Mouse (Mus musculus) liver, adult 2 months (tissue): ENCODE measurements around the gene Cdc42ep2. TPM values are rescaled to one million over a fixed set of nuclear protein-coding genes. Genes with fewer than 3 reads are reported as not detected.

Experiments
- DNase-seq: peaks from one replicate; pipeline ENCODE4 v3.0.0-alpha.2; 2011; ENCODE audit warnings: low read depth, low spot score; ENCODE audit errors: extremely low read depth
- H3K27ac ChIP-seq: fragments of 200-500 bp; replicated peaks from 2 replicates; pipeline ENCODE4 v1.5.1; 2012; ENCODE audit warnings: low read depth, mild to moderate bottlenecking, control low read depth, inconsistent platforms, low read length; ENCODE audit not compliant: insufficient read depth
- H3K27me3 ChIP-seq: fragments of 200-500 bp; 2 replicates; pipeline ENCODE4 v1.6.1; 2012; ENCODE audit warnings: mild to moderate bottlenecking, moderate library complexity, low read length, inconsistent platforms; ENCODE audit not compliant: control insufficient read depth, insufficient read depth
- H3K36me3 ChIP-seq: fragments of 200-500 bp; 2 replicates; pipeline ENCODE4 v1.6.1; 2012; ENCODE audit warnings: low read length, inconsistent platforms; ENCODE audit not compliant: control insufficient read depth, insufficient read depth
- H3K4me1 ChIP-seq: fragments of 200-500 bp; 2 replicates; pipeline ENCODE4 v1.6.1; 2011; ENCODE audit warnings: low read length; ENCODE audit not compliant: control insufficient read depth, insufficient read depth
- H3K4me3 ChIP-seq: fragments of 200-500 bp; 2 replicates; pipeline ENCODE4 v1.5.1; 2011; ENCODE audit warnings: low read depth, mild to moderate bottlenecking, control low read depth, low read length, moderate library complexity; ENCODE audit not compliant: insufficient read depth
- H3K79me2 ChIP-seq: fragments of 200-500 bp; 2 replicates; pipeline ENCODE4 v1.6.1; 2012; ENCODE audit warnings: inconsistent platforms, mild to moderate bottlenecking, low read length, moderate library complexity; ENCODE audit not compliant: control insufficient read depth, insufficient read depth
- H3K9ac ChIP-seq: fragments of 200-500 bp; 2 replicates; pipeline ENCODE4 v1.6.1; 2012; ENCODE audit warnings: low read depth, mild to moderate bottlenecking, control low read depth, inconsistent platforms, low read length
- CTCF ChIP-seq: fragments of 200-500 bp; IDR thresholded peaks from 2 replicates; pipeline ENCODE4 v1.5.1; 2011; ENCODE audit warnings: low read depth, low read length, control low read depth
- POLR2A ChIP-seq: fragments of 200-500 bp; IDR thresholded peaks from 2 replicates; pipeline ENCODE4 v1.6.1; 2011; ENCODE audit warnings: low read length, control low read depth; ENCODE audit not compliant: insufficient read depth; ENCODE audit errors: extremely low read depth
- WGBS: fragments of 180-500 bp; shearing (Covaris S2); methylation state at CpG from one replicate; pipeline ENCODE4 v1.1.7; 2018; 5-methylcytosine and 5-hydroxymethylcytosine counted together
- polyA plus RNA-seq: library from polyadenylated mRNA; depleted of rRNA; stranded (reverse); fragments of >200 nt; gene quantifications from 2 replicates; pipeline ENCODE4 v1.2.3, GENCODE M21; 2012
- total RNA-seq: library from RNA; depleted of rRNA; stranded (reverse); fragments of >200 nt; gene quantifications from 2 replicates; pipeline ENCODE4 v1.2.3, GENCODE M21; 2014

Cdc42ep2 gene
- total and polyA plus RNA-seq, 2 experiments = 1.7 to 2.4 TPM

GRCm38 (mm10) chr19:5921715-5922114 is 2.9 kb downstream of the Cdc42ep2 start:
- TF ChIP-seq CTCF (no peak), POLR2A (no peak)
- no peak overlapping the region; the same call in 1 of the 2 replicates for H3K4me3 ChIP-seq
- H3K36me3 ChIP-seq = peaks cover 4% of the 10 kb centered on the region
- no peaks in the 10 kb centered on the region; the same call in 1 of the 2 replicates for H3K4me1 ChIP-seq
- no peak overlapping the region; the same call in 1 of the 2 replicates for H3K9ac ChIP-seq
- no peaks in the 10 kb centered on the region for H3K27me3 ChIP-seq
- H3K79me2 ChIP-seq = peaks cover 3% of the 10 kb centered on the region; the same call in 1 of the 2 replicates
- WGBS = 38% methylated on average over 9 of the region's 9 CpGs
- DNase-seq = no peak
- peak overlapping the region; percentile 20; the same call in 1 of the 2 replicates for H3K27ac ChIP-seq

DNA sequence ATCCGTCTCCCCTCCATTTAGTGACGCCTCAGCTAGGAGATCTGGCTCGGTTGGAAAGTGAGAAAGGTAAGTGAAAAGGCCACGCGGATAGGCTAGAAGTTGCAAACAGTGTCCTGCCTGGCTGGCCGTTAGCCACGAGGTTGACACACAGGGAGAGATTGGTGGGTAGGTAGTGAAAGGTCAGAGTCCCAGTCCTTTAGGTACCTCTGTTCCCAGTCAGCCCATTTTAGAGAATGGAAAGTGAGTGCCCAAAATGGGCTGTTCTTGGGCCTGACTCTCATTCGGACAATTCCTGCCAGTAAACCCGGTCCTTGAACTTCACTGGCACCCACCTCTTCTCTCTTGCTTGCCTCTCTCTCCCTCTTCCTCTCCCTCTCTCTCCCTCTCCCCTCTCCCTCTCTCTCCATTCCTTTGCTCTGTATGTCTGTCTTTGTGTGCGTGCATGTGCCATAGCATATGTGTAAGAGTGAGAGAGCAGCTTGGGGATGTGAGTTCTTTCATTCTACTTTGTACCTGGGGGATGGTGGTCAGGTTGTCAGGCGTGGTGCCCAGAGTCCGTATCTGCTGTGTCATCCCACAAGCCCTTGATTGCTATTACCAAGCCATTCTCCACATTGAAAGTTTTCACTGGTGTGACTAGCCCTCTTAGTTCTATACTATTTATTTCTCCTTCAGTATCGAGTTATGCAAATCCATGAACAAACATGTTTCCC is 11.5 kb downstream of the Cdc42ep2 start, which contains the start of gene Dpf2:
Dpf2 (minus strand) TSS at position 4 of the 713 bp plus-strand sequence.
- peaks cover 10% of the 10 kb centered on the region for H3K36me3 ChIP-seq
- peak; percentile 71 for DNase-seq
- WGBS = 6% methylated on average over 13 of the region's 13 CpGs

GRCm38 (mm10) chr19:5912103-5913006 is 12.3 kb downstream of the Cdc42ep2 start:
- Histone ChIP-seq H3K79me2 (peaks cover 23% of the 10 kb centered on the region), H3K4me1 (peaks cover 17% of the 10 kb centered on the region), H3K27ac (peak overlapping the region; percentile 84), H3K4me3 (peak overlapping the region; percentile 93), H3K36me3 (peaks cover 9% of the 10 kb centered on the region), H3K27me3 (no peaks in the 10 kb centered on the region), H3K9ac (peak overlapping the region; percentile 96)
- under 1% methylated on average over 52 of the region's 59 CpGs for WGBS
- no peak for TF ChIP-seq CTCF
- peak; percentile 87 for TF ChIP-seq POLR2A
- DNase-seq = peak; percentile 92

More for the DNA sequence above, 11.5 kb downstream of the Cdc42ep2 start, which contains the start of gene Dpf2:
- peaks cover 17% of the 10 kb centered on the region for H3K4me1 ChIP-seq
- peaks cover 21% of the 10 kb centered on the region for H3K79me2 ChIP-seq
- H3K9ac ChIP-seq = peak within 1 kb of the TSS; percentile 96
- H3K27me3 ChIP-seq = no peaks in the 10 kb centered on the region
- TF ChIP-seq POLR2A (no peak), CTCF (no peak)
- H3K27ac ChIP-seq = peak within 1 kb of the TSS; percentile 84
- H3K4me3 ChIP-seq = peak within 1 kb of the TSS; percentile 93

DNA sequence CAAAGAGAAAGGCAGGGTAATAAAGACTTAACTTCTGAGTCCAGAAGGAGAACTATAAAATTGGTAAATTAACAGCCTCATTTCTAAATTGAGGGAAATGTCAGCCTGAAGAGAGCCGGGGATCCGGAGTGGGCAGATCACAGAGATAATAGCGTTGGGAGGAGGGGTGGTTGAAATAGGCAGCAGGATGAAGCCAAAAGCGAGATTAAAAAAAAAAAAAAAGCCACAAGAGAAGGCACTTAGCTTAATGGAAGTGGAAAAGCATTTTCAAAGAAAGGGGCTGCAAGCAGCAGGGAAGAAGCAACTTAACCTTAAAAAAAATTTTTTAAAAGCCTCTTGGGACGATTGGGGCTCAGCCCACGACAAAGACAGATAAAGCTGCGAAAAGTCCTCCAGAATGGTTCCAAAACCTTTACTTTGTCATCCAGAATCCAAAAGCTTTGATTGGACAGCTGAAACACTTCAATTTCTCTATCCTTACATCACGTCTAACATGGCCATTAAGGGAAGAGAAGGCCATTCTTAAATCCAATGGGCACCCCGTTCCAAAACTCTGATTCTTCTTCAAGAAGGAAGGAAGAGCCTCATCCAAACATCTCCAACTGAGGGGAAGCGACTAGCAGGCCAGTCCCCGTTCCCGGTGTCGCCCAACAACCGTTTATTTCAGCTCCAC is 13.1 kb downstream of the Cdc42ep2 start:
- Histone ChIP-seq H3K9ac (peak overlapping the region; percentile 96), H3K79me2 (peaks cover 28% of the 10 kb centered on the region), H3K4me1 (peaks cover 17% of the 10 kb centered on the region), H3K36me3 (peaks cover 10% of the 10 kb centered on the region), H3K4me3 (peak overlapping the region; percentile 93), H3K27me3 (no peaks in the 10 kb centered on the region), H3K27ac (peak overlapping the region; percentile 69; the same call in 1 of the 2 replicates)
- 5% methylated on average over 14 of the region's 14 CpGs for WGBS
- peak; percentile 24 for DNase-seq
- TF ChIP-seq POLR2A (no peak), CTCF (no peak)

DNA sequence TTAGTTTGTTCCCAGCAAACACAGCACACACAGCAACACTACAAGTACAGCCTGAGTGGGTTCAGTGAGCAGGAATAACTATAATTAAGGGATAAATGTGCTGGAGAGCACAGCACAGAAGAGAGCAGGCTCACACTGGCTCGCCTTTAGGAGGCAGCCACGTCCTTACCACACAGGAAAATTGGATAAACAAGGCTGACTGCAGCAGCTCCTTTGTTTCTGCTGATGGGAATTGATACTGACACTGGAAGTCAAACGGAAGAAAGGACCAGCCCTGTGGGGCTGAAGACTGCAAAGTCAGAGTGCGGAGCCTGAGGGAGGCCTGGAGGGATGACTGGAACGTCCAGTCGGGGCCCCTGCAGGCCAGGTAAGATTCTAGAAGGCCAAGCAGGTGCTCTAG is 14.4 kb downstream of the Cdc42ep2 start:
- Histone ChIP-seq H3K36me3 (peaks cover 19% of the 10 kb centered on the region), H3K79me2 (peaks cover 31% of the 10 kb centered on the region), H3K9ac (peak overlapping the region; percentile 12; the same call in 1 of the 2 replicates), H3K4me3 (no peak overlapping the region), H3K27me3 (no peaks in the 10 kb centered on the region), H3K4me1 (peaks cover 16% of the 10 kb centered on the region), H3K27ac (no peak overlapping the region)
- DNase-seq = no peak
- TF ChIP-seq POLR2A (no peak), CTCF (0 out of 2 replicates have a peak, but pooled peaks have one; percentile 9)
- WGBS = 73% methylated on average over 6 of the region's 6 CpGs
